In the genomic region with DNA sequence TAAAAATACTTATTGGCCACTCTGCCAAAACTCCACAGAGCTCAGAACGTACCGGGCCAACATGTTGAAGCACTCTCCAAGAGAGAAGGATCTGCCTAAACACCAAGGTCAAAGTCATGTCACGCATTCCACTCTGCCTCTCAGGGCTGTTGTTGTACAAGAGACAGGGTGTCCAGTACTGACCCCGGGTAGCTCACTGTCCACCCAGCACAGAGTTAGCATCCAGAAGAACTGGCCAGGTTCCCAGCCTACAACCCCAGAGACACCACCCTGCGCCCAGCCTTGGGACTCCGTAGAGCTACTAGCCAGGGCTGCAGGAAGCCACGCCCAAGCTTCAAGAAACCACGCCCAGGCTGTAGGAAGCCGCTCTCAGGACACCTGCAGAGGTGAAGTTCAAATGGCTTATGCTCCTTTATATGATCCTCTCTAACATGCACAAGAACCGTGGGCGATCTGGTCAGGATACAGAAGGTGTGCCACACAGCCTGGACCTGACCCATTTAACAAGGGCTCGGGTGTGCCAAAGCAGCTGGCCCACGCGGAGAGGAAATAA, we compare ENCODE assay signal across 9 mouse cellular contexts. TPM values are rescaled to one million over a fixed set of nuclear protein-coding genes. Genes with fewer than 3 reads are reported as not detected.
DNase-seq lines count a peak whose midpoint lies in the region; ATAC-seq and TF ChIP-seq lines count a peak whose summit lies in the region.
"Had no signal": no experiment of that assay in that cellular context is flagged by ENCODE, and none has a peak within 500 bp of the region (broad histone marks: within the 10 kb centered on the region; RNA-seq: fewer than 3 reads in every experiment).

No protein-coding gene starts in this region.

- peak; percentile 51; the same call in 1 of the 2 replicates for ATAC-seq in megakaryocyte progenitor cell, adult 5-6 weeks (replicated peaks; ENCODE audit: poor library complexity)
- ATAC-seq: Patski had no signal

- DNase-seq in thymus, postnatal 4 days = peak; percentile 27
- no peak for DNase-seq in thymus, postnatal 10 days (ENCODE audit: low spot score in 2 of 2)
- DNase-seq in gastrocnemius, postnatal 10 days = peak; percentile 58
- DNase-seq in kidney, adult 2 months = peak; percentile 93
- DNase-seq in hindbrain, embryonic 10.5 days (ENCODE audit: low spot score) = no peak
- DNase-seq in left cerebral cortex, adult 18-20 months (ENCODE audit: low spot score in 2 of 2) = no peak
- no peak for DNase-seq in c-Kit-positive CD71-positive TER-119-positive erythroid progenitor cells, embryonic 14.5 days (ENCODE audit: low spot score)

- H3K9me3 ChIP-seq in hindbrain, embryonic 10.5 days = no peaks in the 10 kb centered on the region

- H3K4me1 ChIP-seq in kidney, adult 2 months (ENCODE audit: control insufficient read depth, insufficient read depth, low read length) = 0 out of 2 replicates have a peak, but pooled peaks cover 6% of the 10 kb centered on the region
- H3K4me1 ChIP-seq in hindbrain, embryonic 10.5 days (replicated peaks) = peaks cover 18% of the 10 kb centered on the region

- no peak for TF ChIP-seq CTCF in kidney, adult 2 months (conservative IDR thresholded peaks at IDR 0.05; ENCODE audit: insufficient read depth, insufficient read length, low read depth, low read length)

- H3K27me3 ChIP-seq in kidney, adult 2 months (replicated peaks; ENCODE audit: control insufficient read depth, insufficient read depth, low read length) = no peaks in the 10 kb centered on the region
- H3K27me3 ChIP-seq in hindbrain, embryonic 10.5 days (ENCODE audit: insufficient read depth, poor library complexity, severe bottlenecking) = peaks cover 8% of the 10 kb centered on the region; the same call in 1 of the 2 replicates

- H3K27ac ChIP-seq in kidney, adult 2 months (ENCODE audit: insufficient read depth, low read depth, low read length) = peak overlapping the region; percentile 66
- no peak overlapping the region for H3K27ac ChIP-seq in hindbrain, embryonic 10.5 days

- H3K36me3 ChIP-seq in kidney, adult 2 months (ENCODE audit: control insufficient read depth, insufficient read depth, low read length) = no peaks in the 10 kb centered on the region
- no peaks in the 10 kb centered on the region for H3K36me3 ChIP-seq in hindbrain, embryonic 10.5 days

- TF ChIP-seq POLR2A in kidney, adult 2 months (IDR thresholded peaks at IDR 0.05; ENCODE audit: low read depth, low read length) = no peak

- WGBS in kidney, adult 2 months = 30% methylated on average over 14 of the region's 14 CpGs
- 68% methylated on average over 14 of the region's 14 CpGs for WGBS in hindbrain, embryonic 10.5 days

- H3K4me3 ChIP-seq in kidney, adult 2 months (ENCODE audit: insufficient read depth, low read depth, low read length) = no peak overlapping the region
- H3K4me3 ChIP-seq in hindbrain, embryonic 10.5 days = no peak overlapping the region

RNA-seq across cellular contexts. Expression of a gene that starts 30.7 kb away (rescaled TPM):
- total RNA-seq in gastrocnemius, postnatal 10 days (2021) = 10 to 100 TPM; 72.1 to 72.3 TPM
- polyA plus RNA-seq in kidney, adult 2 months (2012; rRNA removed) = 70.0 and 76.1 TPM in 2 replicates
- total RNA-seq in megakaryocyte progenitor cell, adult 5-6 weeks (2015) = 35.5 and 45.2 TPM in 2 replicates
- 89.2 and 106 TPM in 2 replicates for total RNA-seq in megakaryocyte progenitor cell, adult 5-6 weeks (2017)
- 102 and 108 TPM in 2 replicates for polyA plus RNA-seq in hindbrain, embryonic 10.5 days (2016; fragmentation: Nextera tagmentation; extraction: Ambion mirVana)
- 10 to 100 TPM; 58.6 to 61.5 TPM for total RNA-seq in left cerebral cortex, adult 18-20 months (2021)

RNA-seq across cellular contexts. Expression of a gene that starts 41.1 kb away (rescaled TPM):
- total RNA-seq in gastrocnemius, postnatal 10 days (2021) = 10 to 100 TPM; 71.6 to 82.8 TPM
- 7.7 and 7.8 TPM in 2 replicates for polyA plus RNA-seq in kidney, adult 2 months (2012; rRNA removed)
- 77.9 and 81.5 TPM in 2 replicates for total RNA-seq in megakaryocyte progenitor cell, adult 5-6 weeks (2015)
- 16.3 and 40.1 TPM in 2 replicates for total RNA-seq in megakaryocyte progenitor cell, adult 5-6 weeks (2017)
- polyA plus RNA-seq in hindbrain, embryonic 10.5 days (2016; fragmentation: Nextera tagmentation; extraction: Ambion mirVana) = 111 and 140 TPM in 2 replicates
- total RNA-seq in left cerebral cortex, adult 18-20 months (2021) = 100 to 1,000 TPM; 247 to 265 TPM

Comparison
In these comparisons a context has a peak if more than half of its experiments do, and no peak if none do; other contexts are left out.
1. DNase-seq: peak in thymus, postnatal 4 days (single experiment), gastrocnemius, postnatal 10 days (single experiment) and kidney, adult 2 months (single experiment); none in thymus, postnatal 10 days (0 of 2), hindbrain, embryonic 10.5 days (single experiment), left cerebral cortex, adult 18-20 months (0 of 2) and c-Kit-positive CD71-positive TER-119-positive erythroid progenitor cells, embryonic 14.5 days (single experiment).